9 mouse cellular contexts compared by ENCODE assay signal in genomic region chr2:71744861-71745507, GRCm38 (mm10). TPM values are rescaled to one million over a fixed set of nuclear protein-coding genes. Genes with fewer than 3 reads are reported as not detected.
DNase-seq lines count a peak whose midpoint lies in the region; ATAC-seq lines count a peak whose summit lies in the region.
"Had no signal": no experiment of that assay in that cellular context is flagged by ENCODE, and none has a peak within 500 bp of the region (broad histone marks: within the 10 kb centered on the region; RNA-seq: fewer than 3 reads in every experiment).

No protein-coding gene starts in this region.

- no peaks in the 10 kb centered on the region for H3K36me3 ChIP-seq in heart, embryonic 14.5 days (ENCODE audit: control insufficient read depth, insufficient read depth, low read length)
- H3K36me3 ChIP-seq in liver, embryonic 15.5 days (replicated peaks): no peaks in the 10 kb centered on the region
- H3K36me3 ChIP-seq: limb, embryonic 15.5 days had no signal

- H3K4me2 ChIP-seq in heart, embryonic 14.5 days (ENCODE audit: low read length): peak overlapping the region; percentile 11; the same call in 1 of the 2 replicates
- H3K4me2 ChIP-seq in liver, embryonic 15.5 days: no peak overlapping the region
- H3K4me2 ChIP-seq: limb, embryonic 15.5 days had no signal

- H3K4me1 ChIP-seq in heart, embryonic 14.5 days (ENCODE audit: control insufficient read depth in 2 of 2, insufficient read depth in 2 of 2, low read length in 2 of 2): peaks cover 33 to 37% of the 10 kb centered on the region in 2 experiments
- H3K4me1 ChIP-seq in liver, embryonic 15.5 days (replicated peaks): peaks cover 9% of the 10 kb centered on the region

- H3K9me3 ChIP-seq in heart, embryonic 14.5 days (ENCODE audit: control insufficient read depth, low read length): no peaks in the 10 kb centered on the region
- no peaks in the 10 kb centered on the region for H3K9me3 ChIP-seq in liver, embryonic 15.5 days (replicated peaks)
- H3K9me3 ChIP-seq: limb, embryonic 15.5 days had no signal

- no peaks in the 10 kb centered on the region for H3K27me3 ChIP-seq in heart, embryonic 14.5 days (ENCODE audit: control insufficient read depth, insufficient read depth, low read length)
- no peaks in the 10 kb centered on the region for H3K27me3 ChIP-seq in liver, embryonic 15.5 days
- H3K27me3 ChIP-seq: limb, embryonic 15.5 days had no signal

- intact Hi-C loops in left cerebral cortex, postnatal 36 days (cut with DNase I): no loop called here

- peak overlapping the region; percentile 32; the same call in 1 of the 2 replicates for H3K9ac ChIP-seq in heart, embryonic 14.5 days (ENCODE audit: low read length)
- no peak overlapping the region for H3K9ac ChIP-seq in liver, embryonic 15.5 days
- H3K9ac ChIP-seq: limb, embryonic 15.5 days had no signal

- ATAC-seq in heart, embryonic 14.5 days (ENCODE audit: insufficient number of reproducible peaks, insufficient read depth, low FRiP score, low read depth): no peak; the same call in 1 of the 2 replicates
- no peak for ATAC-seq in liver, embryonic 15.5 days (ENCODE audit: insufficient read depth)

- H3K4me3 ChIP-seq in heart, embryonic 14.5 days (ENCODE audit: control insufficient read depth in 1 of 2, insufficient read depth in 1 of 2, low read depth in 1 of 2, low read length in 2 of 2): no peak overlapping the region
- no peak overlapping the region for H3K4me3 ChIP-seq in liver, embryonic 15.5 days (replicated peaks)
- H3K4me3 ChIP-seq: limb, embryonic 15.5 days had no signal

- 9% methylated on average over 11 of the region's 11 CpGs for WGBS in heart, embryonic 14.5 days
- 11% methylated on average over 11 of the region's 11 CpGs for WGBS in liver, embryonic 15.5 days (ENCODE audit: insufficient replicate concordance)

- H3K27ac ChIP-seq in heart, embryonic 14.5 days (replicated peaks in 1 of 2; ENCODE audit: control insufficient read depth in 1 of 2, insufficient read depth in 1 of 2, low read depth in 2 of 2, low read length in 2 of 2): peak overlapping the region; percentile 73 to 89
- peak overlapping the region; percentile 20; the same call in 1 of the 2 replicates for H3K27ac ChIP-seq in liver, embryonic 15.5 days (replicated peaks)
- H3K27ac ChIP-seq: limb, embryonic 15.5 days had no signal

- peak; percentile 7 for DNase-seq in left cerebral cortex, adult 11 months (ENCODE audit: low spot score)
- DNase-seq in left cerebral cortex, postnatal 36 days (ENCODE audit: low spot score in 2 of 2): no peak
- peak; percentile 45 for DNase-seq in brain, adult 2 months (ENCODE audit: low read depth, low spot score)
- no peak for DNase-seq in gastrocnemius, adult 8-10 months (ENCODE audit: low spot score in 2 of 2)
- DNase-seq in cerebellum, adult 9-10 months: no peak
- DNase-seq in natural killer cell, adult 2 months (ENCODE audit: low spot score in 2 of 2): no peak

RNA-seq across cellular contexts. Expression of gene Itga6, which starts 0.4 kb away (rescaled TPM):
- 10 to 100 TPM; 22.6 to 25.3 TPM for total RNA-seq in left cerebral cortex, postnatal 36 days (2021)
- 96.4 and 103 TPM in 2 replicates for polyA plus RNA-seq in heart, embryonic 14.5 days (2014; fragmentation: Nextera tagmentation; extraction: Ambion mirVana)
- polyA plus RNA-seq in liver, embryonic 15.5 days (2015; fragmentation: Nextera tagmentation; extraction: Ambion mirVana): 6.3 and 6.6 TPM in 2 replicates
- total RNA-seq in gastrocnemius, adult 8-10 months (2022): 10 to 100 TPM; 10.0 to 15.1 (median 12.2) TPM

Comparison
In these comparisons a context has a peak if more than half of its experiments do, and no peak if none do; other contexts are left out.
1. DNase-seq: peak in left cerebral cortex, adult 11 months (single experiment) and brain, adult 2 months (single experiment); none in left cerebral cortex, postnatal 36 days (0 of 2), gastrocnemius, adult 8-10 months (0 of 2), cerebellum, adult 9-10 months (single experiment) and natural killer cell, adult 2 months (0 of 2).